Mouse (Mus musculus) cerebellum, postnatal 25 days (tissue): ENCODE measurements at regions not wholly inside any gene's neighbourhood (a gene's known extent, or its start where the extent isn't known, plus 50 kb on each side); places are given as distances from the start of the nearest gene placed in this dataset.
A peak's percentile ranks its signal among the peaks of the same experiment; 100 is the strongest.

Experiments
- DNase-seq, 2 experiments: peaks; one replicate each; pipeline ENCODE4 v3.0.0; 2021; ENCODE audit warnings: mixed read lengths in 2 of 2

DNA sequence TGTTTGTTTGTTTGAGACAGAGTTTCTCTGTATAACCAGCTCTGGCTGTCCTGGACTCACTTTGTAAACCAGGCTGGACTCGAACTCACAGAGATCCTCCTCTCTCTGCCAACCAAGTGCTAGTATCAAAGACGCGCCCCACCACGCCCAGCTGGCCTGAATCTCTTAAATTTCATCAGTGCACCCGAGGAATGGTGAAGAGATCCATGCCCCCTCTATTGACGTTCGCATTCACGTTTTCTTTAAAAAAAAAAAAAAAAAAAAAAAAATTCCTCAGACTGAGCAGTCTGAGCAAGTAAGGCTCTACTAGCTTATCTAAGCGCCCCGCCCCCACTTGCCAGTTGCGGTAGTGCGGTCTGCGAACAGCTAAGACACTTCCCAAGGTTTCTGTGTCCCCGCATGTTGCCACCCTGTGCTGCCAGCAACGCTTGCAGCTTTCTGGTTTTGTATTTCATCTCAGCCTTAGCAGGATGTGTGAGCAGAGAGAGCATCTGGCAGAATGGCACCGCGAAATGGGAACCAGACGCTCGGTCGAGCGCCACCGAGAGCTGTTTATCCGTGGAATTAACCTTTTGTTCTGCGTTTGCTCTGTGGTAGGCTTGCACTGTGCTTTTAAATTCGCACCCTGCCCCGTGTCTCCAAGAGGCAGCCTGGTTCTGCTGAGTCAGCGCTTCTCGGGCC lies 225.1 kb upstream of the Hes1 start:
- peak; percentile 47 to 63 for DNase-seq

DNA sequence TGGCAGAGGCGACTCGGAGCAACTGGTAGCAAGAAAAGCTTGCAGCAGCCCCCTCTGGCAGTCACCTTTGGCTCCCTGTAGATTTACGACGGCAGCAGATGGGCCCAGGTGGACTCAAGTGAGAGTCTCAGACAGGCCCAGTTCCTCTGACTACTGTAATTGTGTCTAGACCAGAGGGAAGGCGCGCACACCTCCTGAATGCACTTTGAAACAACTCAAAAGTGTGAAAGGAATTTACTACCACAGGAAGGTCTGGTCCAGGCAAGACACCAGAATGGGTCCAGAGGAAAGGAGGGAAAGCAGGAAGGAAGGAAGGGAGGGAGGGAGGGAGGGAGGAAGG lies 224.6 kb upstream of the Hes1 start:
- DNase-seq: no peak

DNA sequence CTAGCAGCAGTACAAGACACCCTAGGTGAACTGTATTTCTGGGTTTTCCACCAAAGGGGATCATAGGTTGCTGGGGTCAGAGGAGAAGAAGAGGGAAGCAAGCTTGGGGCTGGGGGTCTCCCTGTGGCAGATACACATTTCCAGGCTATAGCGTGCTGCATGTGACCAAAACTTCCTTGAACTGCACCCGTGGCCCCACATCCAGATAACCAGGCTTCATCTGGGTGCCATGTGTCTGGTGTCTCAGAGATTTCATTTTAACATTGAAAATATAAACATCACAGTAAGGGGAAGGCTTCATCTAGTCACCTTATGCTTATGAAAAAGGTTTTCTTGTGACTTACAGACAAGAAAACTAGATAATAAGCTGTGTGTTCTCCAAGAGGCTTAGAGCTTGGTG lies 223.8 kb upstream of the Hes1 start:
- no peak for DNase-seq

DNA sequence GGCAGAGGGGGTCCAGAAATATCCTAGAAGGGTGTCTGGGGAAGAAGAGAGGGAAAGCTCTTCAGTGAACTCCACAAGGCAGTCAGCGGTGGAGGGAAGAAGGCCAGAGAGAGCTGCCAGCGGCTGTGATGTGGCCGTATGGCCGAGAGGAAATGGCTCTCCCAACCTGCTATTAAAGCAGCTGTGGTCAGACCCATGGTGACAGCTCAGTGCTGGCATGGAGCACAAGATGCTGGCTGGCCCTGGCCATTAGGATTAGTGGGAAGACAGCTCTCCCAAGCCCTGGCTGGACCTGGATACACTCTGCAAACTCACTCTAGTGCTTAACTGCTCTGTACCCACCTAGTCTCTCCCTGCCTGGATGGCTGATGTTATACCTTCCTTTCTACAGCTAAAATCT lies 223.1 kb upstream of the Hes1 start:
- no peak for DNase-seq

DNA sequence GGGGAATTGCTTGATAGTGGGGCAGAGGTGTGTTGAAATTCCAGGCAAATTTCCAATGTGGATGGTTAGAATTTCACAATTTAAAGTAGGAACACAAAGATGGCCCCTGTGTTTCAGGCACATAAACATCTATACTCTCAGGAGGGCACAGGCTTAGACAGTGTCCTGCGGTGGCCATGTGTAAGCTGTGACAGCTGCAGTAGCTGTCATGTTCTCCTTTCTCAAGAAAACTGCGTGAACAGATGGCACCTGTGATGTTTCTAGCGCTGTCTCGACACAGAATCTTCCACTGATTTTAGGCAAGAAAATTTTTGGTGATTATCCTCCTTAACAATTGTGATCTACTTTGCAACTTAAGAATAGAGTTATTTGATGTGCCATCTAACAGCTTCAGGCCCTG lies 222.1 kb upstream of the Hes1 start:
- DNase-seq: no peak

DNA sequence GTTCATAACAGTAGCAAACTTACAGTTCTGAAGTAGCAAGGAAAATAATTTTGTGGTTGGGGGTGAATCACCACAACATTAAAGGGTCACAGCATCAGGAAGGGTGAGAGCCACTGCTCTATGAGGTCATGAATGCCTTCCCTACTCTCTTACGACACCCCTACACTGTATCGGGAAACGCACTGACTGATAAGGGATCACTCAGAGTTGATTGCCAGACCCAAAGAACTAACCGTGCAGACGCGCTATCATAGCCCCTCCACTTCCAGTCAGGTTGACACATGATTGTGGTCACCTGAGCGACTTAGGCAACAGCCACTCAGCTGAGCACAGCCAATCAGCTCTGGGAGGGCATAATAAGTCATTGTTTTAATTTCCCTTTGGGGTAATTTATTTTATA lies 220.7 kb upstream of the Hes1 start:
- DNase-seq: no peak

DNA sequence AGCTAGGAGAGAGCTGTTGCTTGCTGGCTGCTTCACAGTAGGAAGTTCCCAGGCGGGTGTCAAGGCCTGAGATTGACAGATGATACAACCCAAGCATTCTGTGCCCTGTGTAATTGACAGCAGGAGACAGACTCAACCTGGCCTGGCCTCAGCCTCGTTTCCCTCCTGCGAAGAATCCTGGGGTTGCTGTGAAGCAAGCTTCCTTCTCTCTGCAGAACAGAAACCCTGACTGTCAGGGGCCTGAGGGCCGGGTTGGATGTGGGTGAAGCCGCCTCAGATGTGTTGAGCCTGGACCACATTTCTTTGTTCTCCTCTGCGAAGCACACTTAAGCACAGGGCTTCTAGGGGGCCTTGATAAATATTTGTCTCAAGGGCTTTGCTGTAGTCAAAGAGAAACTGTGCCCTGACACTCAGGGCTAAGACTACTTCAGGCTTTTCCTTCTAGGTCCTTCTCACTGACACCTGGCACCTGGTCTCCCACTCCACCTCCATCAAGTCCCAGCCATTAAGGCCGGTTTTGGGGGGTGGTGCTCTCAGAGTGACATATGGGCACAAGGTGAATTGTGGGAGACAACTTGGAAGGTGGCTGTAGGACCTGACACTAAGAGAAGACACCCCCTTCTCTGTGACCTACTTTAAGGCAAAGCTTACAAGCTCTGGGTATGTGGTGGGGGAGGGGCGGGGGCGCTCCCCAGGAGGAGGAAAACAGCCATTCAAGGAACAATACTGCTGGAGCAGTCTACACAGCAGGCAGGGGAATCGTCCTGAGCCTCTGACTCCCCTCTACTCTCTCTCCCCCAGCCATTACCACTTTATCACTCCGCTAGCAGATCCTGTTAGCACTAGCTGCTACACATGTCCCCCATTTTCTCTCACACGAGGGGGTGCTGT lies 219.2 kb upstream of the Hes1 start:
- DNase-seq: no peak

DNA sequence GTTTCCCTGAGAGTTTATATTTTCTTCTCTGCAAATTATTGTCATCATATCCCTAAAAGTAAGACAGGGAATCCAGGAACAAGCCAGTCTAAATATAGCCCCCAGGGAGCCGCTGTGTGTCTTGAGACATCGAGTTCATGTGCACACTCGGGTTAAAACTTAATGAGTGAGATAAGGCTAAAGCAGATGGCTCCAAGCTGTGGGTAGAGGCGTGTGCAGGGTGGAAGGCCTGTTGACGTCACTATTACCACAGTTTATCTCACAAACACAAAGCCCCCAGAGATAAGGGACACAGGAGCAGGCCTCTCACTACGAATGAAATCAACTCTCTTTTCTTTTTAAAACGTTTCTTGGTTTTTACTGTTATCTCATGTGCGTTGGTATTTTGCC lies 218.6 kb upstream of the Hes1 start:
- DNase-seq: no peak

DNA sequence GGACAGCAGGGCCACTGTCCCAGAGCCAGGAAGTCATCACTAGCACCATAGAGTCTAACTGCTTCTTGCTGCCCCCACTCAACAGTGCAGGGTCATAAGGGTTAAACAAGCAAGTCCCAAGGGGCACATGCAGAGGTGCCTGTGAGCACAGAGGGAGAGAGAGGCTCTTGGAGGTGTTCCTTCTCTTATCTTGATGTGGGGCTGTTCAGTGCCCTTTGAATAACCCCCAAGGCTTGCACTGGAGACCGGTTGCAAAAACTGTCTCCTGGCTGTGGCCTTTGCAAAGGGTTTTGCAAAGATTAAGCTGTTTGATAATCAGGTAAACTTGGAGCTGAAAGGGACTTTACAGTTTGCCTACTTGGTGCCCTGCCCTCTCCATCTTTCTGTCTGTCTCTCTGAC lies 217.1 kb upstream of the Hes1 start:
- no peak for DNase-seq

DNA sequence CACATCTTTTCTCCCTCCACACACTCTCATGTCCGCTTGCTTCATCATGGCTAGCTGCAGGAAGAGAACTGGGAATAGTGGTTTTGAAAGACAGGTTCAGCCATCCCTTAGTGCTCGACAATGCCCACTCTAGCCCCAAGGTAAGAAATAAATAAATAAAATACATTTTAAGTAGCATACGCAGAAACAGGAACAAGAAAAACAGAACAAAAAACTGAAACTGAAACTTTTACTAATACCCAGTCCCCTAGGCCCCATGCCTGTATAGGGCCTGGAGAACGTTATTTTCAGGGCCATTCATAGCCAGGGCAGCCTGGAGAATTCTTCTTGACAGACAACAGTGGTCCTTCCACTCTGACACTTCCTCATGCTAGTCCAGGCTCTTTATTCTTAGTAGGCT lies 216.4 kb upstream of the Hes1 start:
- no peak for DNase-seq

DNA sequence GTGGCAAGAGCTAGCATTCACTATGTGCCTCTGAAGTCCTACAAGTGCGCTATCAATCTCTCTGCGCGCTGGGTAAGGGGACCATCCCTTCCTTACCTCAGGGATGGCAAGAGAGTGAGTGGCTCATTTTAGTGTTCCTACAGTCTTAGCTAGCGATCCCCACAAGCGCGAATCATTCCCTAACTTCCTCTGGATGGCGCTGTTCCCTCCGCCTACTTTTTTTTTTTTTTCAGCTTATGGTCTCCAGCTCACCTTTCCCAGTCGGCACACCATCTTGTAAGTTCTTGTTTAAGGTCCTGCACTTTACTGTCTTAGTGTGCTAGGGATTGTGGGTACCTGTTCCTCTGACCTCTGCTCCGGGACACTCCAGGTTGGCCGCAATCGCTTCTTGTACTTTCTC lies 215.7 kb upstream of the Hes1 start:
- no peak for DNase-seq

DNA sequence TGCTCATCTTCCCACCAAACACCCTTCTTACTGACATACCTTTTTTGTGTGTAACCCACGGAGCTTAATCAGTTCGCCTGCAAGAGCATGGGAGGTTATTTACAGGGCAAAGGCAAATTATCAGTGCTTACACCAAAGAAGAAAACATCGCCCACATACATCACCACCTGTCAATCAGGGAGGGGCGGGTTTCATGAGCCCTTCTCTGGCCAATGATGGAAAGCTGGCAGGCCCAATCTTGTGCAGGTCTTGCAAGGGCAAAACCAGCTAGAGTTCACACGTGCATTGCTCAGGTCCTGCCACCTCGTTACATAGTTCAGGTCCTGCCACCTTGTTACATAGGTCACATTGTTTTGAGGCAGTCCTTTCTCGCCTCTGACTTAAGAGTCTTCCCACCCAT lies 214.7 kb upstream of the Hes1 start:
- DNase-seq: no peak

DNA sequence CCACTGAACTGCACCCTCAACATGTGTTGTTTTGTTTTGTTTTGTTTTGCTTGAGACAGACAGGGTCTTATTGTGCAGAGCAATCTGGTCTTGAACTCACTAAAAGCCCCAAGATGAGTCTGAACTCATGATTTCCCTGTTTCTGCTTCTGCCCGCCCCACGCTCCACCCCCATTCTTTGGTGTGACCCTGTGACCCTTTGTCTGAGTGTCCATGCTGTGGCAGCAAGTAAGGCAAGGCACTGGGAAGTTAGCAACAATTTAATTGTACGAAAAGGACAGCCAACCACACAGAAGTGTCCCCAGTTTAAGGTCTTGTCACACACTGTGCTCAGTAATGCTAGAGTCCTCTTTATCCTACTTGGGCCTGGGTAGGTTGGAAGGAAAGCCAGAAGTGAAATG lies 213.6 kb upstream of the Hes1 start:
- no peak for DNase-seq

DNA sequence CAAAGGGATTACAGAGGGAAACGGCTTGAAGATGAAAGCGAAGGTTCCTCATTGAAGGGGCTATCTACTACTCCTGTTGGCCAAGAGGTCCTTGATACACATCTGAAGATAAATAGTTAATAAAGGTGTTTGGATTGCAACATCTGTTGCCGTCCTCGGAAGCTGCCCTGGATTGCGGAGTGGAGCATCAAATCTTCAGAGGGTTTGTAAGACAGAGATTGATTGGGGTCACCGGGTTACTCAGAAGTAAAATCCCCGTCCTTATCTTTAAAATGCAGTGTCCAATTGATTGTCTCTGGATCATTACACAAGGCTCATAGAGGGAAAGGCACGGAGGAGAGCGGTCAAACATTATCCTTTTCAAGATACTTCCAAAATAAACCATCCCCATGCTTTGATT lies 212.4 kb upstream of the Hes1 start:
- DNase-seq: no peak

DNA sequence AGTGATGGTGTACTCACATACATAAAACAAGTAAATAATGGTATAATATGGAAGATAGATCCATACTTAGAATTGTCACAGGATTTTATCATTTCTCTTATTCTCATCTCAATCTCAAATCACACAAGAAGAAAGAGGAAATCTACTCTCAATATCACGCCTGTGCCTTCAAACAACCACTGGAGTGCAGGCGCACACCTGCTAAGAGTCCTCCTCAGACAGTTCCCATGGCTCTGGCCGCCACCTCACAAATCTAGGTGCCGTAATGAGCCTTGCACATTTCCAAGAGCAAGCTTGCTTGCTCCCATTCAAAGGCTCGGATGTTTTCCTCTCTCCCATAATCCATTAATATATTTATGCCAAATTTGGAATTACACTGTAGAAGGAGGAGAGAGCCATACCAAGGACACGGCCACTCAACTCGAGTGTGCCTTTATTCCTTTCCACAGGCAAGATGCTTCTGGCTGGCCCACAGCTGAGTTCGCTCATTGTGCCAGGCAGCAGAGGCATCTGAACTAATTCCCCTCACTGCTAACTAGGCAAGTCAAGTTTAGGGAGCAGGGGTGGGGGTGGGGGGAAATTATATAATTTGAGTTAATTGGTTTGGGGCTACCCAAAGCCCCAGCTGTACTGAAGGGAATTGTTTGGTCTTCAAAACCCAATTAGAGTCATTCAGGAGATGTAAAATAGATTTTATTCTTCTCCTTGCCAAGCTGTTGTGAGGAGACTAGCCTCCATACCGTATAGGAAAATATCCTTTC lies 209.2 kb upstream of the Hes1 start:
- no peak for DNase-seq

DNA sequence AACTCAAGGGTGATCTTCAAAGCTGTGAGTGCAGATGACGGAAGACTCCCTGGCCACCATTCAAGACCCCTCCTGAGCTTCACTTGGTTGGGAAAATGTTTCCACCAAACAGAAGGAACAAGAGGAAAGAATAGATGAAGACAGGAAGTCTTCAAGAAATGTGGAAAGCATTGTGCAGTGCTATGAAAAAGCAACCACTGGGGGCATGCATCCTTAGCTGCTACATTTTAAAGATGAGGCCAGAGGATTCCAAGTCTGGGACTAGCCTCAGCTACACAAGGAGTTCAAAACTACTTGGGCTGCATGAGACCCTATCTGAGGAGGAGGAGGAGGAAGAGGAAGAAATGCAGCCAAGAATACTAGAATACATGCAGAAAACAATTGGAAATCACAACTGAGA lies 207.6 kb upstream of the Hes1 start:
- DNase-seq: no peak

DNA sequence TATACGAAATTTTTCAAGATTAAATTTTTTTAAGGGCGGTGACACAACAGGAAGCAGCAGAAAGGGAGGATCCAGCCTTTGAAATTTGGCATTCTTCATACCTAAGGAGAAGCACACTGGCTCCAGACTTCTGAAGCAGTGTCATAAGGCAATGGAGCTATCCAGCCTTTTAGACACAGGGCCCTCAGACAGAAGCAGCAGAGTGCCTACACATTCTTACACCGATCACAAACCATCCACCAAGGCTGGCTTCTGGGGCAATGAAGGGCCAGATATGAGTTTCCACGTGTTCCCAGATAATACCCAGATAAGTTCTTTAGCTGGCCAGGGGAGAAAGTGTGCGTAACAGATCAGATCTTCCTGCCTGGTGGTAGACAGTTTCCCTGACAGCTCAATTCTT lies 205.5 kb upstream of the Hes1 start:
- DNase-seq: no peak

DNA sequence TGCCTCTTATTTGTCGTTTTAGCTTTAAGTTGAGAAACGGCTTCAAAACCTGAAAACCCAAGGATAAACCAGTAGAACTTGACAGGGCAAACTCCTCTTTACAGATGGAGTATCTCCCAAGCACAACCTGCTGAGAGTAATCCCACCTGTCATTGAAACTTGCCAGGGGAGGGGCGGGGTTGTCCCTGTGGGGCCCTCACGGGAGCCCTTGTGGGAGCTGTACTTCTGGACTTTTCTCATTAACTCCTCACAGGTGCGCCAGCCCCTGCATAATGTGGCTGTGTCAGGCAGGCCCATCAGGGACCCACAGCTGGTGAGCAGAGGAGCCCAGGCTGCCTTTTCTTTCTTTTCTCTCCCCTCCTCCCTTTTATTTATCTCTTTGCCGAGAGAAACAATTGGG lies 203.9 kb upstream of the Hes1 start:
- DNase-seq: no peak

DNA sequence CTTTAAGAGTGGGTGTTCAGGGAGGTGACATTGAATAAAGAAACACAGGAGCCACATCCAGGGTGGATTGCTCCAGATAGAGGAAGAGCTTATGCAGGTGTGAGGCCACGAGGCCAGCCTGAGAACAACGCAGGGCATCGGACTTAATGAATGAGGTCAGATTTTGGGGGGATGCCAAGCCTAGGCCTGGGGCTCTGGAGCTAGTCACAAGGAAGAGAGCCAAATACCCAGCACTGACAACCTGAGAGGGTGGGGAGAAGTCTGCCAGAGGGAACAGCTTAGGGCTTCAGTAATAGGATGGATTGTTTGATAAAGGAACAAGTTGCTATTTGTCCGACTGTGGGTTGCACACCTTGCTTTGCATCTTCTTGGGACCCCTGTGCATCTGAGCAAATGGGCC lies 203.1 kb upstream of the Hes1 start:
- peak; percentile 65 to 78 for DNase-seq

DNA sequence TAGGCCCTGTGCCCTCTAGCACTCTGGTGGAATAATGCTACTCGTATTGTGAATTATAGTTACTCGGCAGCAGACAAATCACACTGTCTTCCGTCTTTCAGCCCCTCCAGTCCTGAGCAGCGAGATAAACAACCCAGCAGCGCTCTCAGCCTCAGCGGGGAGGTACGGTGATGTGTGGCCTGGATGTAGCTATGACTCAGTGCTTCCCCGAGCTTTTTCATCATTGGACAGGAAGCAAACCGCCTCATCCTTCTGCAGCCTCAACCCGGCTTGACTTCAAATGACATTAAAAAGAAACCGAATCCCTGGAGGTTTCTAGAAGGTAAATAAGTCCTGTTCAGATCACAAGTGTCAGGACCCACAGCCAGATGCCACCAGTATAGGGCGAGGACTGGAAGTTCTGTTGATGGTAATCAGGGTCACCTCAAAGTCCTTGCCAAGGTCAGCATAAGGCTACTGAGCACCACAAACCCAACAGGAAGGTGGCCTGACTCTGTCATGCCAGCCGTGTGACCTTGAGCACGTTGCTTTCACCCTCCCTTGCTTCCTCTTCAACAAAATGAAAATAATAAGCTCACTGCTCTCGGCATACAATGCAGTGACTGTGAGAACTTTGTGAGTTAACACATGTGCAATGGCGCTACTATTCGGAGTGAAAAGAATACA lies 199.0 kb upstream of the Hes1 start:
- DNase-seq: no peak

DNA sequence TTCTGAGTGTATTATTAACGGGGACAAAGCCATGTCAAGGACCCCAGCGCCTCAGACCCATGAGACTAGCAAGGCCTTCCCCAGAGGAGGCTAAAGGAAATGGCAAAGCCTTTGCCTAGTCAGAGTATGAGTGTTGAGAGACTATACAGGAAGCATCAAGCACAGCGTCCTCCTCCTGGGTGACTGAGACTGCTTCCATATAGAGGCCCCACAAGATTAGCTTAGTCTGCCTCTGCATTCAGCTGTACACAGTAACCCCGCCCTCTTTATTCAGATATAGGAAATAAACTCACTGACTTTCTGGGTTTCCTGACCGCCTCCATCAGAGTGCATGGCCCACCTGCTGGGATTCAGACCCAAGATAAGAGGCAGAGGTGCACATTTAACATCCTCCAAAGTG lies 192.8 kb upstream of the Hes1 start:
- DNase-seq: no peak

DNA sequence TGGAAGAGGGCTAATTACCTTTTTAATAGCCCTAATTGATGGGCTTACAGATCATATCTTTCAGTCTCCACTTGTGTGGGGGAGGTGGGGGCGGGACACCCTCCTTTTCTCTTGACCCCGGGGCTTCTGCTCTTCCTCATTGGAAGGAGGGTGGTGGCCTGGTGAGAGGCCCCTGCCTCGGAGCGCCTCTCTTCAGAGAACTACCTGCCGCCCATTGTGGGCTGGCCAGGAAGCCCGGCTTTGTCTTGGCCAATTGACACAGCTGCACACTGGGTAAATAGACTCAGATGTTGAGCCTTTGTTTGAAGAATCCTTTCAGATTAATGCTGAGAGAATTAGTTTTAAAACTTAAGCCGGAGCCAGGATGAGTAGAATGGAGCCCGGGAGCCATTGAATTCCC lies 188.0 kb upstream of the Hes1 start:
- DNase-seq: no peak

DNA sequence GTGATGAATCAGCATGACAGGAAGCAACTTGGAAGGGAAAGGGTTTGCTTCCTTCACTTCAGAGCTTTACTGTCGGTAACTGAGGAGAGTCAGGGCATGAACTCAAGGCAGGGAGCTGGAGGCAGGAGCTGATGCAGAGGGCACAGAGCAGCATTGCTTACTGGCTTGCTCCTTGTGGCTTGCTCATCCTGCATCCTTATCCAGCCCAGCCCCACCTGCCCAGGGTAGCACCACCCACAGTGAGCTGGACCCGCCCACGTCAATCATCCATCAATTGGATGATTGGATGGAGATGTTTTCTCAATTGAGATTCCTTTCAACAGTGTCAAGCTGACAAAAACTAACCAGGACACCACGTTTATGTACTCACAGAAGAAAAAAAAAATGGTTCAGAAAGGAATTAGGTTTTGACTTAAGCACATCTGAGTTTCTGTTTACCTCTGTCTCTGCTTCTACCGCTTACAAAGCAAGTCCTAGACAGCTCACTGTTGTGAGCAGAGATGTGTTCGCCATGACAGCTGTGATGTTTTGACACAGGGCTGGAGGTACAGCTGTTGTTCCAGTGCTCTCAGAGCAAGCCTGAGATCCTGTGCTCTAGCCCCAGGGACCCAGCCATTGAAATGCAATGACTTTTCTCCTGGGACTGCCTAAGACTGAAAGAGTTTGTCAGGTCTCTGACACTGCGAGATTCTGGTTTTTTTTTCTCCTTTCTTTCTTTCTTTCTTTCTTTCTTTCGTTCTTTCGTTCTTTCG lies 186.6 kb upstream of the Hes1 start:
- no peak for DNase-seq
